Mouse (Mus musculus) C2C12 (cell line): Measurements from ENCODE around the gene Serpini1. TPM values are rescaled to one million over a fixed set of nuclear protein-coding genes. Genes with fewer than 3 reads are reported as not detected.

Source experiments
- H3K27me3 ChIP-seq: one replicate; pipeline ENCODE4 v1.6.1; 2011; ENCODE audit not compliant: control insufficient read depth, insufficient read depth, insufficient read length
- H3K36me3 ChIP-seq: one replicate; pipeline ENCODE4 v1.6.1; 2011; ENCODE audit not compliant: control insufficient read depth, insufficient read depth
- H3K4me3 ChIP-seq: one replicate; pipeline ENCODE4 v1.5.1; 2011; ENCODE audit warnings: mild to moderate bottlenecking, control low read depth; ENCODE audit not compliant: poor library complexity, insufficient read depth, severe bottlenecking
- H3K79me2 ChIP-seq: one replicate; pipeline ENCODE4 v1.6.1; 2011; ENCODE audit not compliant: control insufficient read depth, insufficient read depth
- H3K79me3 ChIP-seq: one replicate; pipeline ENCODE4 v1.6.1; 2011; ENCODE audit warnings: low read depth, control low read depth
- H3ac ChIP-seq: one replicate; pipeline ENCODE3; 2011; ENCODE audit warnings: low read depth; ENCODE audit not compliant: control insufficient read depth, insufficient read length
- CEBPB ChIP-seq: IDR thresholded peaks from one replicate; pipeline ENCODE4 v1.6.1; 2011; ENCODE audit warnings: low read depth, mild to moderate bottlenecking, control low read depth, moderate library complexity
- CTCF ChIP-seq: IDR thresholded peaks from one replicate; pipeline ENCODE4 v1.5.1; 2011; ENCODE audit not compliant: control insufficient read depth, insufficient read depth, insufficient read length
- FOSL1 ChIP-seq: IDR thresholded peaks from one replicate; pipeline ENCODE4 v1.8.0; 2011; ENCODE audit warnings: mild to moderate bottlenecking, low read length; ENCODE audit not compliant: poor library complexity, insufficient read depth, severe bottlenecking
- MAX ChIP-seq: IDR thresholded peaks from one replicate; pipeline ENCODE4 v1.6.1; 2011; ENCODE audit warnings: mild to moderate bottlenecking, control low read depth
- MYOD1 ChIP-seq: IDR thresholded peaks from one replicate; pipeline ENCODE4 v1.6.1; 2011; ENCODE audit warnings: low read depth; ENCODE audit not compliant: control insufficient read depth, insufficient read length
- MYOG ChIP-seq: IDR thresholded peaks from one replicate; pipeline ENCODE4 v1.6.1; 2011; ENCODE audit not compliant: control insufficient read depth, insufficient read length; ENCODE audit errors: extremely low read depth
- USF1 ChIP-seq: IDR thresholded peaks from one replicate; pipeline ENCODE4 v1.6.1; 2011; ENCODE audit warnings: low read depth, mild to moderate bottlenecking, control low read depth, moderate library complexity
- polyA plus RNA-seq: library from polyadenylated mRNA; unstranded; fragments of >200 nt; fragmentation: generic; extraction: Trizol; gene quantifications from one replicate; pipeline ENCODE4 v1.2.1, GENCODE M21; 2012; ENCODE audit warnings: missing spikeins

Gene Serpini1
- polyA plus RNA-seq, 1 experiment, result 0.11 TPM

DNA sequence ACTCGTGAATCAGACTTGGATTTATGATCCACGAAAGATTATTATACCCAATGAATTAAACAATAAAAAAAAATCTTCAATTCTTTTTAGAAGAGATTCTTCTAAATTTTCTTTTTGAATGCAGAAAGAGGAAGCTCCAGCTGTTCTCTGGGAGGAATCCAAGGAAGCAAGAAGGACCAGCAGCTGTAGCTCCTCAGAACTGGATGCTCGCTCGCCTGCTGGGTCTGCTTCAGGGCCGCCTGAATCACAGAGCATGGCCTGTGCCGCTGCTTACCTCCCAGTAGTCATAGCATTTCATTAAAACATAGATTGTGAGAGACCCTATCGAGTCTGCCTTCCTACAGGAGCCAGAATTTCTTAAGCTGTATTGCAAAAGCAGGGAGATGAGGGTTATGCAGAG lies 53.7 kb downstream of the Serpini1 start:
- no peaks in the 10 kb centered on the region for H3K79me2 ChIP-seq
- no peaks in the 10 kb centered on the region for H3K27me3 ChIP-seq
- H3K79me3 ChIP-seq, result no peaks in the 10 kb centered on the region
- no peaks in the 10 kb centered on the region for H3K36me3 ChIP-seq
- TF ChIP-seq FOSL1 (no peak), MYOD1 (no peak), MAX (no peak), MYOG (no peak), USF1 (no peak)
- H3K4me3 ChIP-seq, result no peak overlapping the region
- no peak overlapping the region for H3ac ChIP-seq

DNA sequence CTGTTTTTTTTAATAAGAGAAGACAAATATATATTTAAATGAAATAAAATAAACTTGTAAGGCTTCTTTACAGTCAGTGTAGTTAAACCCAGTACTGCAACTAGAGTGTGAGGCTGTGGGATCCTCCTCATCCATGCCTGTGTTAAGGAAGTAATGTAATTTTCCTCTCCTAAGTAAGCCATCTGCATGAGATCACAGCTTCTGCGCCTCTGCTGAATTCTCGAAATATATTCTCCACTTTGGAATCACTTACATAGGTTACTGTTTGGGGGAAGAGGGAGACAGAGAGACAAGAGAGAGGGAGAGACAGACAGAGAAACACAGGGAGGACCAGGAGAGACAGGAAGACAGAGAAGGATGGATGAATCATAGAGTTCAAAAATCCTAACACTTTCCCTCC lies 67.3 kb downstream of the Serpini1 start:
- no peak overlapping the region for H3K4me3 ChIP-seq
- H3K79me2 ChIP-seq, result no peaks in the 10 kb centered on the region
- no peak overlapping the region for H3ac ChIP-seq
- no peaks in the 10 kb centered on the region for H3K27me3 ChIP-seq
- no peak for TF ChIP-seq MYOD1
- TF ChIP-seq CTCF, result no peak
- no peak for TF ChIP-seq USF1
- no peak for TF ChIP-seq MAX
- TF ChIP-seq FOSL1, result no peak
- no peaks in the 10 kb centered on the region for H3K36me3 ChIP-seq
- no peaks in the 10 kb centered on the region for H3K79me3 ChIP-seq

DNA sequence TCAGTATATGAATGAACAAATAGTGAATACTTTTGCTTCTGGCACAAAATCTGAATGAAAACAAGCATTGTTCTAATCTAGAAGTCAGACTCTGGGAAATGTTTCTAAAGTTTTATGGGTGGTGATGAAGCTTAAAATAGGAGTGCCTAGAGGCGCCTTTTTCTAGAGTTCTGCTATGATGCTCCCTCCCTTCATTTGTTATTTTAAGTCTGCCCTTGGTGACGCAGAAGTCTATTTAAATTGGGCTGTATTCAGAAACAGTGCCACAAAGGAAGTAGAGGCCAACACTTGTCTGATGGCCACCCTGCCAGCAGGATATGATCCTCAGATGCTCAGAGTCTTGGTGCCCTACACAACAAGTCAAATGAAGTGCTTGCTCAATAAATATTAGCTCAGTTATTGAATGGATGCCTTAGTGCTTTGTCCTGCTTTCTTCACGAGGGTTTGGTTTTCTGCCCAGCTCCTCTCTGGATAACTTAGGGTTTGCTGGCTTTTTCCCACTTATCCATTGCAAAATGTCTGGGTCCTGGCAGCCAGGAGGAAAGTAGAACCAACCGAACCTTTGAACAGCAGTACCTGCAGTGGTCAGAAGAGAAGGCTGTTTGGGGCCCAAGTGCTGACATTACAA lies 73.8 kb downstream of the Serpini1 start:
- TF ChIP-seq CTCF (no peak), MYOG (no peak), MAX (no peak), USF1 (no peak), MYOD1 (no peak)
- Histone ChIP-seq H3K27me3 (no peaks in the 10 kb centered on the region), H3K4me3 (no peak overlapping the region), H3K36me3 (no peaks in the 10 kb centered on the region), H3K79me2 (no peaks in the 10 kb centered on the region), H3K79me3 (no peaks in the 10 kb centered on the region), H3ac (no peak overlapping the region)

DNA sequence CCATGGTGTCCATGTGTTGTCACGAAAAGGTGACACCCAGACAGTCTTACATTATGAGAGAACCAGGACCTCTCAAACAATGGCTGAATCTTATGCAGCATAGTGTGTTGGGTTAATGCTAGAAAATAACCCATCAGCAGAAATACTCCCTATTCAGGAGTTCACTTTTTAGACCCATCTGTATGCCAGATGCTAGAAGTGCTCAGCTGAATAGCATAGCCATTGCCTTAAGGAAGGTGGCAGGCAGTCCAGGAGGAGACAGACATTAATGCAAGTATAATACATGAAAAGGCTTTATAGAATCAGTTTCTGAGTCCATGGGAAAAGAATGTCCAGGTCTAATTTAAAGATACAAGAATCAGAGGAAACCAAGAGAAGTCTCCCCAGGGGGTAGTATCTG lies 75.9 kb downstream of the Serpini1 start:
- Histone ChIP-seq H3K27me3 (no peaks in the 10 kb centered on the region), H3K4me3 (no peak overlapping the region), H3K36me3 (no peaks in the 10 kb centered on the region), H3K79me3 (no peaks in the 10 kb centered on the region), H3ac (no peak overlapping the region), H3K79me2 (no peaks in the 10 kb centered on the region)
- TF ChIP-seq MAX, result no peak
- TF ChIP-seq CTCF, result no peak
- no peak for TF ChIP-seq FOSL1
- no peak for TF ChIP-seq MYOG
- TF ChIP-seq MYOD1, result no peak
- TF ChIP-seq USF1, result no peak

DNA sequence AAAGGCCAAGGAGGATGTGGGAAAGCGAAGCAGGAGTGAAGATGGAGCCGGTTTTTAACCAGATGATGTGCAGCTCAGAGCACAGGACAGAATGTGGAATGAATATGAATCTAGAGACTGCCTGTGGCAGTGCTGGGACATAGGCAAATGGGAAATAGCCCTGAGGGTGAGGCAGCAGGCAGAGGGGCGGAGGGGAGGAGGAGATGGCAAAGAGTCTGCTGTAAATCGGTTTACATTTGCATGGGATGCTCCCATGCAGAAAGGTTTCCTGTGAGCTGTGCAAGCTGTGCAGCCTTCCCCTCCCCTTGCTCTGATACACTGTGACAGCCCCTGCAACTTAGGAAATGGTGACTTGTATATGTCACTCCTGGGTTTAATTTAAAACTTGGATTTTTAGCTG lies 76.3 kb downstream of the Serpini1 start:
- Histone ChIP-seq H3K27me3 (no peaks in the 10 kb centered on the region), H3K4me3 (no peak overlapping the region), H3K79me3 (no peaks in the 10 kb centered on the region), H3K36me3 (no peaks in the 10 kb centered on the region), H3ac (no peak overlapping the region), H3K79me2 (no peaks in the 10 kb centered on the region)
- TF ChIP-seq FOSL1 (no peak), CTCF (no peak)

DNA sequence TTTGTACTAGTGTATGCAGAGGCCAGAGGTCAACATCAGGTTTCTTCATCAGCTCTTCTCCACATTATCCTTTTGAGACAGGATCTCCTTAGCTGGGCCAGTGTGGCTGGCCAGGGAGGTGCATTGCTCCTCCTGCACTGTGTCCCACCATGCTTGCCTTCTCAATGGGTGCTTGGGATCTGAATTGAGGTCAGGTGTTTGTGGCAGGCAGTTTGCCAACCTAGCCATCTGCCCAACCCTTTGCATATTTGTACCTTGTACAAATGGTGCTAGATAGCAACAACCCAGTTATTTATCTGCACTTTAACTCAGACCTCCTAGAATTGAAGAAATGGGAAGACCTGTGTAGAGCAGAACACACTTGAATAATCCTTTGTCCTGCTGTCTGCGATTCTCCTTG lies 78.3 kb downstream of the Serpini1 start:
- no peaks in the 10 kb centered on the region for H3K27me3 ChIP-seq
- no peaks in the 10 kb centered on the region for H3K36me3 ChIP-seq
- H3K4me3 ChIP-seq, result no peak overlapping the region
- no peaks in the 10 kb centered on the region for H3K79me2 ChIP-seq
- H3K79me3 ChIP-seq, result no peaks in the 10 kb centered on the region
- no peak for TF ChIP-seq MAX
- TF ChIP-seq CEBPB, result no peak
- TF ChIP-seq FOSL1, result no peak
- TF ChIP-seq MYOD1, result no peak
- no peak for TF ChIP-seq CTCF
- no peak for TF ChIP-seq USF1
- H3ac ChIP-seq, result no peak overlapping the region

DNA sequence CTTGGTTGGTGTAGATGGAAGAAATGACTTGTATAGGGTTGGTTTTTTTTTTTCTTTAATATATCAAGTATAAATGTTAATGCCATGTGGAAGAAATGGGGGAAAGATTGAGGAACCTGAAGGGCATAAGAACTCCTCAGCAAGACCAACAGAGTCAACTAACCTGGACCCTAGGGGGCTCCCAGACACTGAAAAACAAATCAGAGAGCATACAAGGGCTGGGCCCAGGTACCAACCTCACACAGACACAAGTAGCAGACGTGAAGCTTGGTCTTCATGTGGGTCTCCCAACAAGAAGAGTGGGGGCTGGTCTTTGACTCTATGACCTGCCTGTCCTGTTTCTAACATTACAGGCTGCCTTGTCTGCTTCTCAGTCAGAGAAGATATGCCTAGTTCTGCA lies 82.2 kb downstream of the Serpini1 start:
- H3K27me3 ChIP-seq, result no peaks in the 10 kb centered on the region
- H3ac ChIP-seq, result no peak overlapping the region
- H3K79me3 ChIP-seq, result no peaks in the 10 kb centered on the region
- no peak overlapping the region for H3K4me3 ChIP-seq
- no peaks in the 10 kb centered on the region for H3K79me2 ChIP-seq
- no peak for TF ChIP-seq MYOG
- no peak for TF ChIP-seq CTCF
- TF ChIP-seq FOSL1, result no peak
- no peak for TF ChIP-seq MAX
- no peak for TF ChIP-seq USF1
- no peak for TF ChIP-seq CEBPB
- TF ChIP-seq MYOD1, result no peak
- H3K36me3 ChIP-seq, result no peaks in the 10 kb centered on the region
